Mouse (Mus musculus) cerebellum, adult (tissue): ENCODE measurements around the gene Psenen.

Experiments used
- ATAC-seq: cut with Nextera tagmentation; 2 replicates; pipeline ENCODE4 v1.9.2; 2017; ENCODE audit warnings: mild to moderate bottlenecking, moderate library complexity, mixed read lengths; ENCODE audit not compliant: insufficient number of reproducible peaks, low FRiP score, low TSS enrichment

The Psenen gene

DNA sequence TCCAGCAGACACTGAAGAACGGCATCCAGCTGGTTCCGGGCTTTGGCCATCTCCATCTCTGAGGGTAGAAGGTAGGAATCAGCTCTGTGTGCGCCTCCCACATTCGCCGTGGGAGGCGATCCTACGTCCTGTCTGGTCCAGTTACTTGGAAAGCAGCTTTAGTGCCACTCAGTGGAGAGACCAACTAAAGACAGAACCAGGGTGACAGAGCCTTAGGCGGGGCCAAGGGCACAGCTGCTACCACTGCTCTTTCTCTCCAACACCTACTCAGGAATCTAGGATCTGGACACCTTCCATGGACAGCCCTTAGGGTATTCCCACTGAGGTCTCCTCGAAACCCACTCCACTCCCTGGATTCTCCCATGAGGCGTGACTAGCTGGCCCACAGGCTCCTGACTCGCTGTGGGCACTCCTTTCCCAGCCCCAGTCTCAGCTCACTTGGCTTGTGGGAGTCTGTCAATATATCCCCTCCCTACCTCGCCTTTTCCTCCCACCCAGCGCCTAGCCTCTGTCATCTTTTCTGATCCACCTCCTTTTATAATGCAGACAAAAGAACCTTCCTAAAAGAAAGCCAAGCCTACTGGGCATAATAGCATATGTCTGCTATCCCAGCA lies 5.4 kb downstream of the Psenen start:
- no peak for ATAC-seq

DNA sequence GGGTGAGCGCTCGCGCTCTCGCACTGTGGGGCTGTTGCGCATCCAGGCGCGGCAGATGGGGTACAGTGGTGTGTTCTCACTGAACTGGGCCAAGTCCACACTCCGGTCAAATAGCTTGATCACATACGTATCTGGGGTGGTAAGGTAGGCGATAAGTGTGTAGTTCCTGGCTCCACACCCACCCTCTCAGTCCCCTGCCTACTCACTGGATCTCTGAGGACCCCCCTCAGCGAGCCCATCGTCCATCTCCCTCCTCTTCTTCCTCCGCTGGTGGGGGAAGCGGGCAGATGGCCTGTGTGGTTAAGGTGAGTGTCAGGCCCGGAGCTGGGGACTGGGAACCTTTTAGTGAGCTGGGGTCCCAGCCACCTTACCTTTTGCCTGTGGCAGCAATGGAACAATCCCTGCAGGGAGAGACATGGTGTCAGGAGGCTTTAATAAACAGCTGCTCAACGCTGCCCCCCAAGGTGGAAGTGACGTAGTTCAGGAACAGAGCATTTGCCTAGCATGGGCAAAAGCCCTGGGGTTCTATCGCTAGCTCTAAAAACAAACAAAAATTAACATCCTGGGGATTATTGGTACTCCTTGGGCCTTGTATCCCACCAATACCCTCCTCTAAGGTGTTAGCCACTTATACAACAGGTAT lies 6.4 kb downstream of the Psenen start:
- ATAC-seq = no peak

DNA sequence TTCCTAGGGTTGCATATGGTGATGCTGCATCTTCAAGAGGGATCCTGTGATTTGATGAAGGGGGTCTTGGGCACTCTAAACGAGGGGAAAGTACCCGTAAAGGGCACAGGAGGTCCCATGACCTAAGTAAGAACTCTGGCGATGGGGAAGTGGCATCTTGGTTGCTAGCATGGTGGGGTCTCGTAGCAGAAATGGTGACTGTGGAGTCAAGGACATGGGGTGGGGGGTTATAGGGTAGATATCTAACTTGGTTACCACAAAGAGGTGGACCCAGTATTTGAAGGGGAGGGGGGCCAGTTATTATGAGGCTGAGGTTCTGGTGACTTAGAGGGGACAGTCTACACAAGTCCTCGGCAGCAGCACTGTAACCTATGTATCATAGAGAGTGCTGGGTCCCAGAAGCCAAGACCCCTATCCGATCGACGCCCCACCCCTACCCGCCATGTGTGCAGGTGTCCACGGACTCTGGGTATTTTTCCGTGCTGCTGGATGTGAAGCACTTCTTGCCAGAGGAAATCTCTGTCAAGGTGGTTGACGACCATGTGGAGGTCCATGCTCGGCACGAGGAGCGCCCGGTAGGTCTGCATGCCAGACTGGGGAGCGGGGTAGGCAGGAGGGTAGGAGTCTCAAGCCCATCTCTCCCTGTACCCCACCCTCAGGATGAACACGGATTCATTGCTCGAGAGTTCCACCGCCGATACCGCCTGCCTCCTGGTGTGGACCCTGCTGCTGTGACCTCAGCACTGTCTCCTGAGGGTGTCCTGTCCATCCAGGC lies 9.4 kb downstream of the Psenen start:
- no peak for ATAC-seq

DNA sequence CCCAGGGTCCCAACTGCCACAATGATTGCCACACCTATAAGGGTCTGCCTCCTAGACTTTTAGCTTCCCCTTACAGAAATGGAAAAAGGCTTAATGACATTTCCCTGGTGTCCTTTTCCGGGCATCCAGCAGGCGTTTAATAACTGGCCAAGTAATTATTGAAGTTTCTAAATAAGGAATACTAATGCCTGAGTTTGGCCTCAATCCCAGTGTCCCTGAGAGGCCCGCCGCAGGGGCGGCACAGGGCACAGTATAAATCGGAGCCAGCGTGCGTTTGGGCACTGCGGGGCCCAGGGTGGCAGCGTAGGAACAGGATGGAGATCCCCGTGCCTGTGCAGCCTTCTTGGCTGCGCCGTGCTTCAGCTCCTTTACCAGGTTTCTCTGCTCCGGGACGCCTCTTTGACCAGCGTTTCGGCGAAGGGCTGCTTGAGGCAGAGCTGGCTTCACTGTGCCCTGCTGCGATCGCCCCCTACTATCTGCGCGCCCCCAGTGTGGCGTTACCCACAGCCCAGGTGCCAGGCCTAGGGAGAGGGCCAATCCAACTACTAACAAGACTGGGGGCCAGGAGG lies 10.3 kb downstream of the Psenen start:
- ATAC-seq = no peak

DNA sequence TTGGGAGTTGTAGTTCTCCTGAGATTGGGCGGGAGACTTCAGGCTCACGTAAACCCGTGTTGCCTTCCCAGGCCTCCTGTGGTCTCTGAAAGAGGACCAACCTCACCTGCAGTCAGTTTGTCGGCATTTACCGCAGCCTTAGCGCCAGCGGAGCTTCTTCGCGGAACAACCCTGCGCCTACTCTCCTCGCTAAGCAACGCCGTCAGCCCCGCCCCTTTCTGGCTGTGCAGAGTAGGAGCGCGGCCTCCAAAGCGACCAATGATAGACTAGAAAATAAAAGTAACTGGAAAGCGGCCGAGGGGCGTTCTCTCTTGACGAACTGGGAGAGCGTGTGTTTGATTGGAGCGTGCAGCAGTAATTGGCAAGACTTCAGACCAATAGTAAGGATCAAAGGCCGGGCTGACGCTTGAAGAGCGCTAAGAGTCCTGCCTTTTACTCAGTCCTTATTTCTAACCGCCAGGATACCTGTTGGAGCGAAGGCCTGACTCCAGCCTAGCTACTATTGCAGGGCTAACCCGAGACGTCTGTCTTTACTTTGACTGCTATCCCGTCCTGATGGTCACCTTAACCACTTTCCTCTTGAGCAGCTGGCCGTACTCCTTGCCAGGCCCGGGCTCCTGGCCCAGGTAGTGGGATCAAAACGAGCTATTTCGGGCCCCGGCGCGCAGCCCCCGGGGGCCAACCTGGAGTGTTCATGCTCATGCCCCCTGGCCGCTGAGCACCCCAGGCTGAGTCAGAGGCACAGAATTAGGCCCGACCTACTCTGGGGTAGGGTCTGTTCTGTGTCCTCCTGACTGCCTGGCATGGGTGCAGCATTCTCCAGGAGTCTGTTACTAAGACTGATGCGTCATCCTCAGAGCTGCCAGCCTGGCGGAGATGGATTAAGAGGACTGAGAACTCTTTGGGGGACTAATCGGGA lies 11.1 kb downstream of the Psenen start, which contains the start of the genes Hspb6 and Proser3:
Gene Hspb6 (plus strand): TSS at position 77 of the 919 bp plus-strand sequence.
Gene Proser3 (minus strand): TSS at position 198 of the 919 bp plus-strand sequence.
- ATAC-seq = peak; percentile 89

DNA sequence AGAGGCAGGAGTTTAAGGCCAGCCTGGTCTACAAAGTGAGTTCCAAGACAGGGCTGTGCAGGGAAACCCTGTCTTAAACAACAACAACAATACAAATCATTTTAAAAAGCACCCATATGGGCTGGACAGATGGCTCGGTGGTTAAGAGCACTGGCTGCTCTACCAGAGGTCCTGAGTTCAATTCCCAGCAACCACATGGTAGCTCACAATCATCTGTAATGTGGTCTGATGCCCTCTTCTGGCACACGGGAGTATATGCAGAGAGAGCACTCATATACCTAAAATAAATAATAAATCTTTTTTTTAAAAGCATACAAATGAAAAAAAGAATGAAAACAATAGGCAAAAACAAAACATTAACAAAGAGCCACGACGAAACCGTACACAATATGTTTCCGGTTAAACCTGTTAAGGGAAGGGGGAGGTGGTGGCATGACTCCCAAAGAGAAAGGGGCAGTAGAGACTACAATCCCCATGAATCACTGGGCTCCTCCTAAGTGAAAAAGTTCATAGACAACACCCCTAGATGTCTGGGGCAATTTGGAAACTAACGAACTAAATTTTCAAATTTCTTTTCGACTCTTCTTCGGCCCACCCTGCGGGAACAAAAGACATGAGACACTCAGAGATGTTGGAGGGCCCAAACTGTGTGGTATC lies 11.9 kb downstream of the Psenen start:
- ATAC-seq = 0 out of 2 replicates have a peak, but pooled peaks have one; percentile 26

DNA sequence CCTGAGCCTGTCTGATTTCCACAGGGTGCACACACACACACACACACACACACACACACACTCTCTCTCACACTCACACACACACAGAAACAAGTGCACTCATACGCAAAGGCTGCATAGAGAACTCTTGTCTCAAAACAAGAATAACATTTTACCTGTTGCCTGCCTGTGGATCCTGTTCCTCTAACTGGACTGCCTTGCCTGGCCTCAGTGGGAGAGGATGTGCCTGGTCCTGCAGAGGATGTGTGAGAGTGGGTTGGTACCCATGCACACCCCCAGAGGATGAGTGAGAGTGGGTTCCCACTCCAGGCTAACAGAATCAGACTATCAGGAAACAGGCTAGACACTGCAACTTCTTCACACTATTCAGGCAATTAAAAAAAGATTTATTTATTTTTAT lies 12.8 kb downstream of the Psenen start:
- ATAC-seq = no peak

DNA sequence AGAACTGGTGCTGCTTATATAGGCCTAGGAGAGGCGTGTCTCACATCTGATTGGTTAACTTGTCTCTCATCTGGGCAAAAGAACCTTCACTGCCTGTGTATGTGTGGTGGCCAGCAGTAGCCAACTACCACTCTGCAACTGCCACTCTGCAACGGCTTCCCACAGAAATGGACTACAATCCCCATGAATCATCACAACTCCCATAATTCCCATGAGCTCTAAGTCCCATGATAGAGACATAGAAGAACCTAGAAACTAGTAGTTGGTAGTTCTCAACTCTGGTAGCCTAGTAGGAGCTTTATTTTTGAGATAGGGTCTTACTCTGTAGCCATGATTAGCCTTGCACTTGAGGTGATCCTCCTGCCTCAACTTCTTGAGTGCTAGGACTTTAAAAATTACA lies 13.5 kb downstream of the Psenen start:
- ATAC-seq = no peak

DNA sequence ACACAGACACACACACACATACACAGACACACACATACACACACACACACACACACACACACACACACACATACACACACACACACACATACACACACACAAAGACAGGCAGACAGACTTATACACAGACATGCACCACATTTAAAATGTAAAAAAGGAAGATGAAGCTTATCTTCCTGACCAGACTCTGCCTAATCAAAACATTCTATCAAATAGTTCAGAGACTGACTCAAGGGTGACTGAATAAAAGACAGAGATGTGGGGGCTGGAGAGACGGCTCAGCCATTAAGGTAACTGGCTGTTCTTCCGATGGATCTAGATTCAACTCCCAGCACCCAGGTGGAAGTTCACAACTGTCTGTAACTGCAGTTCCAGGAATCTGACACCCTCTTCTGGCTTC lies 19.1 kb downstream of the Psenen start:
- no peak for ATAC-seq

DNA sequence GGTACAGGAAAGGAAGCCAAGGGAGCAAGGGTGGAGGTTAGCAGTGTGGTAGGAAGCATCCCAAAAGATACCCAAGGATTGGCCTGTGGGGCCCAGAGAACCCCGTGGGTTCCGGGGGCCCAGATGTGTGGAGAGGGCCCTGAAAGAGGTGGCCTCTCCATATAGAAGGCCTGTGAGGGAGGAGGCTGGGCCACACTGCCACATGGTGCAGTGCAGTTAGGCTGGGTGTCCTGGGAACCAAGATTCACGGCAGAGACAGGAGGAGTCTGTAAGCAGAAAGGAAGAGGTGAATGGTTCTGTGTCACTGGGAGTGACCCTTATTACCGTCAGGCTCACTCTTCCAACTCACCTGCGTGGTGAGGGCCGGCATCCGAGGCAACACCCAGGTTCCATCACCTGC lies 22.9 kb downstream of the Psenen start:
- ATAC-seq = no peak

DNA sequence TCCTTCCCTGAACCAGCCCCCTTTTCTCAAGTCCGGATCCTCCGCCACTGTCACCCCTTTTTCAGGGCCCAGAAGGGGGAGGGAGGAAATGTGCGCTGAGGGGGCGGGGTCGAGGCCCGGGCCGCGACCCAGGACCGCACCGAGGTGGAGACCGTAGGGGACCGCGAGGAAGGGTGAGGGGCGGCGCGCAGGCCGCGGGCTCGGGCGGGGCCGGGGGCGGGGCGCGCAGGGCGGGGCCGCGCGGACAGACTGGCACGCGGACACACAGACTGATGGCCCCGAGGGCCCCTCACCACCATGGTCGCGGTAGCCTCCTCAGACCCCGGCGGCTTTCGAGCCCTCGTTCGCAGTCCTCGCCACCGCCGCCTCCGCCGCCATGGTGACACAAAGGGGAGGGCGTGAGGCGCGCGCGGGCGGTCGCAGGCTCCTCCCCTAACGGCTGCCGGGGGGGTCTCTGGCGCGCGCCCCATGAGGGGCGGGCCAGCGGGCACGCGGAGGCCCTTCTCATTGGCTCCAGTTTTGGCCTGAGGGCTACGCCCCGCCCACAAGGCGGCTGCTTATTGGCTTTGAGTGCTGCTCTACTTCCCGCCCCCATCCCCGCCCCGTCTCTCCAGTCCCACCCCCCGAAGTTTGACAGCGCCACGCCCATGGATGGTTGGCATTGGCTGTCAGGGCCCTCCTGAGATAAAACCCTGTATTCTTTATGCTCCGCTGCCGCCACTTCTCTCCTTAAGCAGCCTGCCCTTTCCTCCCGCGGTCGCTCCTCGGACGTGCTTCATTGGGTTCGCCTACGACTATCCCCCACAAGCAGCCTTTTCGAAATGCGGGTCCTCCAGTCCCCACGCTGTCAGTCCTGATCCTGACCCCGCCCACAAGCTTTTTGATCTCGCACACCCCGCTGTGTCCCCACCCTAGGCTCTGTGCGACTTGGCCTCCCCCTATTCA lies 28.5 kb downstream of the Psenen start, which contains the start of gene Arhgap33:
Gene Arhgap33 (minus strand): TSS at position 428 of the 945 bp plus-strand sequence.
- peak; percentile 74; the same call in 1 of the 2 replicates for ATAC-seq

DNA sequence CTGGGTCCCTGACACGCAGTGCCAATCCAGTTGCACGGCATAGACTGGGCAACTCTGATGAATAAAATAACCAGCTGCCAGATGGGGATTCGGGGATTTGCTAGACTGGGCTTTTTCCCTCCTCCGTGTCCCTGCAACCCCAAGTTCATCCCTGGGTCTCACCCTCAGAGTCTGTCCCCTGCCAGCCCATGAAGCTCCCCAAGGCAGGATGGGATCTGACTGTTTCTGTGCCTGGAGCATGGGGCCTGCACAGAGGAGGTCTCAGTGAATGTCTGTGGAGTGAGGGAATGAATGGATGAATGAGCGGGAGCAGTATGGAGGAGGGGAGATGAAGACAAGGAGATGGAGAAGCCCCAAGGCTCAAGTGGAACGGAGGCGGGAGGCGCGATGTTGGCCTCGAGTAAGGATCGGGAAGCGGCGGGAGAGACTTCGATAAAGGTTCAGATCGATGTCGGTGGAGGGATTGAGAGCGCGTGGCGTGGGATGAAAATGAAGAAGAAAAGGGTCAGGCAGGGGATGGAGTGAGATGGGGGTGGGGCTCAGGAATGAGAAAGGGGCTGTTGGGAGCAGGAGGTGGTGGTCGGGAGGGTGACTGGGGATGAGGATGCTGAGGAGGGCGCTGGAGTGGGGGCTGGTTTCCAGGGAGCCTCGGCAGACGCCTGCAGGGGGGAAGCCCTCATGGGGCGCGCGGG lies 29.3 kb downstream of the Psenen start:
- ATAC-seq = no peak

DNA sequence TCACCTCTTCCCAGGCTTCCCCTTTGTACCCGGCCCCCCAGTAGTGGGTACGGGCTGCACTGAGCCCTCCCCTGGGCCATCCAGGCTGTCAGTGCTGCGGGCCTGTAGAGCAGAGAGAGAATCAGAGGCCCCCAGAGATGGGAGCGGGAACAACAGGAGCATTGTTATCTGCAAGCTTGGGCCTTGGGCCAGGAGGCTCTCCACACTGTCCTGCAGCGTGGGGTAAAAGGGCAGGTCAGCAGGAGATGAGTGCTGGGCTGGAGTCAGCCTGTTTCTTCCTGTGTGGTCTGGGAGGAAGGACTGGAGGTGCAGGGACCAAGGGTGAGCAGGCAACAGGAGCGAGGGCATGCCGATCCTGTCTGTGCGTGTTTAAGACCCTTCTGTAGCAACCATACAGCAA lies 30.5 kb downstream of the Psenen start:
- ATAC-seq = no peak

DNA sequence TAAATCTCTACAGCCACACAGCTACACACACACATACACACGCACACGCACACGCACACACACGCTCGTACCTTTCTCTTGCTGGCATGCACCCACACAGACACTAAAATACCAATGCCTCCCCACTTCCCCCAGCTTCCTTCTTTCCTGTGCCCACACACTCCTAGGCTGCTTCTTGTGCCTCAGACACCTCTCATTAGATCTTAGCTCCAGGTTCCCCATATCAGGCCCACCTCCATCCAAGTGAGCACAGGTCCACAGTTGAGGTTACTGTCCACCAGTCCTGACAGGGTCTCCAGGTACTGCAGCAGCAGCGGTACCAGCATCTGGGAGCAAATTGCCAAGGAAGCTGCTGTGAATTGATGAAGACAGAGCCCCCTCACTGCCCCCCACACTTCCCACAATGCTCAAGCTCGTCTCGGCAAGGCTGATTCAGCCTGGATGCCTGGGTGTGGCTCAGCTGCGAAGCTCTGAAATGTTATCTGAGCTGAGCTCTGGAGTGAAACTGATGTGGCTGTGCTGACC lies 32.1 kb downstream of the Psenen start:
- ATAC-seq = no peak

DNA sequence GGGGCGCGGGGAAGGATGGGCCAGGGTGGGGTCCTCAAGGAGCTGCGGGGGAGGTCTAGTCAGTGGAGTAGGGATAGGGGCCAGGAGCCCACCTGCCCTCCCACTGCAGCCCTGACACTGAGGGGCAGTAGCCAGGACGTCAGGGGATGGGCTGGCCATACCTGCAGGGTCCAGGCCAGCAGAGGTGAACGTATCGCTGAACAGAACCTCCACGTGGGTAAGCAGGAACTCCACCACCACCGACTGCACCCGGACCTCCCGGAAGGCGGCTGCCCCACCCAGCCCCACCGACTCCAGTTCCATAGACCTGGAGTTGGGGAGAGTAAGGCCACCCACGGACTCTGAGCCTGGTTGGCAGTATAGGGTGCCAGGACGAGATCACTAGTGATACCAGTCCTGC lies 36.4 kb downstream of the Psenen start:
- no peak for ATAC-seq

DNA sequence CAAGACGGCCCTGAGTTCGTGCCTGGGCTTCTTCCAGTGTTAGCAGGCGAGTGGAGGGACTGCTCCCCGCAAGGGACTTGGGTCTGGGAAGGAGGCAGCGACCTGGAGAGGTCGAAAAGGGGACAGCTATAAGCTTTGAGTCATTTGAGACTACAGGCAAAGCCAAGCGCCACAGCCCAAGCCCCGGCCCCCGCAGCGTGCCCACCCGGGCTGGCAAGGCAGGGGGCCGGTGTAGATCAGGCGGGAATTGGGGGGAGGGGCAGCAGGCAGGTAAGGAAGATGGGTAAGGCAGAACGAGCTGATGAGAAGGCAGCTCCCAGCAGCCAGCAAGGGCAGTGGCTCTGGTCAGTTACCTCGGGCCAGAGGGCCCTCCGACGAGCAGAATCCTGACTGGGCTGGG lies 37.0 kb downstream of the Psenen start:
- no peak for ATAC-seq

DNA sequence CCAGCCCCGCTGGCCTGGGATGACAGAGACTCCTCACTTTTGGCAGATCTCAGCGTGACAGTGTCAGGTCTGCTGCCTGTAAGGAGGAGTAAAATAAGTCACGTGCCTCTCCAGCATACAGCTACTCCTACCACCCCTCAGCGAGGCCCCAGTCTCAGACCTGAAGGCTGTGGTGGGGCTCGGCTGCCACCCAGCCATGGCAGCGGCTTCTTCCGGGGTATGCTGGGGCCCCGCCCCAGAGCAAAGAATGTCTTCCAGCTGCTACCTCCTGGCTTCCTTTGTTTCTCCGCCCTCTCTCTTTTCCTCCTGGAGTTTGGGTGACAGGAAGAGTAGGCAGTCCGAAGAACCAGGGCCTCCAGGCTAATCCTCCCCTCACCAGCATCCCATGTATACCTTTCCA lies 37.5 kb downstream of the Psenen start:
- no peak for ATAC-seq

DNA sequence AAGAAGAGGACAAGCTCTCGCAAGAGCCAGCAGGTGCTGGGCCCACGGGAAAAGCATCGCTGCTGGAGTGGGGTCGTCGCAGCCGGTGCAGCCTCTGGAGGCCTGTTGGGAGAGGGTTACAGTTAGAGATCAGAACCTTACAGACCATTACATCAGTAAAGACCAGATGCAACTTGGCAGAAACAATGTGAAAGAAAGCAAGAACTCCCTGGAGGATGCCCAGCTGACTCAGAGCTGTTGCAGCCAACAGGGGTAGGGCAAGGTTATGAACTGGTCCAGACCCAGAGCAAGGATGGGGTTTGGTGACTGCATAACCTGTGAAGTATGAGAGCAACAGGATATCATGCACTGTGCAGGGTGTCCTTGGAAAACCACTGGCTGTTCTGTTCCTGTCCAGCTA lies 38.9 kb downstream of the Psenen start:
- ATAC-seq = no peak
